Mouse (Mus musculus): Measurements from ENCODE around the gene Zhx3. TPM values are rescaled to one million over a fixed set of nuclear protein-coding genes. Genes with fewer than 3 reads are reported as not detected.

Gene Zhx3
- polyA plus RNA-seq, 1 experiment from 2014 or later: 17.9 TPM

GRCm38 (mm10) chr2:160731839-160732261, 140.9 kb downstream of the Zhx3 start:
- Histone ChIP-seq H3K9ac (peak overlapping the region; percentile 100), H3K27ac (peak overlapping the region; percentile 99), H3K36me3 (replicated peaks; ENCODE audit: control insufficient read depth, insufficient read depth) (peaks cover 17% of the 10 kb centered on the region; the same call in 1 of the 2 replicates), H3K27me3 (ENCODE audit: control insufficient read depth, insufficient read depth, low read length) (no peaks in the 10 kb centered on the region), H3K9me3 (ENCODE audit: control insufficient read depth, low read length) (no peaks in the 10 kb centered on the region), H3K4me2 (replicated peaks) (peak overlapping the region; percentile 88), H3K4me1 (replicated peaks; ENCODE audit: control insufficient read depth, insufficient read depth, low read length) (peaks cover 47% of the 10 kb centered on the region), H3K4me3 (replicated peaks; ENCODE audit: low read length) (peak overlapping the region; percentile 93)
- ATAC-seq (ENCODE audit: low FRiP score): peak; percentile 29
- peak; percentile 54 for DNase-seq (ENCODE audit: low spot score)
- WGBS: under 1% methylated on average over 32 of the region's 32 CpGs

- ATAC-seq (ENCODE audit: low FRiP score): peak; percentile 95
- peak within 1 kb of the TSS; percentile 100 for H3K9ac ChIP-seq
- H3K27me3 ChIP-seq (ENCODE audit: control insufficient read depth, insufficient read depth, low read length): no peaks in the 10 kb centered on the region
- peak within 1 kb of the TSS; percentile 93 for H3K4me3 ChIP-seq (replicated peaks; ENCODE audit: low read length)
- no peaks in the 10 kb centered on the region for H3K9me3 ChIP-seq (ENCODE audit: control insufficient read depth, low read length)
- H3K4me1 ChIP-seq (replicated peaks; ENCODE audit: control insufficient read depth, insufficient read depth, low read length): peaks cover 45% of the 10 kb centered on the region
- DNase-seq (ENCODE audit: low spot score): peak; percentile 93
- under 1% methylated on average over 84 of the region's 99 CpGs for WGBS
- peaks cover 11% of the 10 kb centered on the region; the same call in 1 of the 2 replicates for H3K36me3 ChIP-seq (replicated peaks; ENCODE audit: control insufficient read depth, insufficient read depth)
- H3K27ac ChIP-seq: peak within 1 kb of the TSS; percentile 99
- H3K4me2 ChIP-seq (replicated peaks): peak within 1 kb of the TSS; percentile 88
Observed at GRCm38 (mm10) chr2:160731117-160731838, 141.5 kb downstream of the Zhx3 start, which contains the start of gene Plcg1. TSS of gene Plcg1 (plus strand) at chr2:160731300.

- Histone ChIP-seq H3K36me3 (replicated peaks; ENCODE audit: control insufficient read depth, insufficient read depth) (0 out of 2 replicates have a peak, but pooled peaks cover 10% of the 10 kb centered on the region), H3K4me2 (replicated peaks) (peak overlapping the region; percentile 88), H3K4me3 (replicated peaks; ENCODE audit: low read length) (peak overlapping the region; percentile 93), H3K9ac (peak overlapping the region; percentile 100), H3K27me3 (ENCODE audit: control insufficient read depth, insufficient read depth, low read length) (no peaks in the 10 kb centered on the region), H3K9me3 (ENCODE audit: control insufficient read depth, low read length) (no peaks in the 10 kb centered on the region), H3K27ac (peak overlapping the region; percentile 99), H3K4me1 (replicated peaks; ENCODE audit: control insufficient read depth, insufficient read depth, low read length) (peaks cover 40% of the 10 kb centered on the region)
- DNase-seq (ENCODE audit: low spot score) (no peak), ATAC-seq (ENCODE audit: low FRiP score) (no peak; the same call in 1 of the 2 replicates)
- WGBS: 7% methylated on average over 19 of the region's 19 CpGs
Observed at GRCm38 (mm10) chr2:160730797-160731116, 142.0 kb downstream of the Zhx3 start.

GRCm38 (mm10) chr2:160729851-160730796, 142.7 kb downstream of the Zhx3 start:
- DNase-seq (ENCODE audit: low spot score) (peak; percentile 50), ATAC-seq (ENCODE audit: low FRiP score) (no peak)
- Histone ChIP-seq H3K27ac (peak overlapping the region; percentile 99; the same call in 1 of the 2 replicates), H3K4me1 (replicated peaks; ENCODE audit: control insufficient read depth, insufficient read depth, low read length) (peaks cover 35% of the 10 kb centered on the region), H3K36me3 (replicated peaks; ENCODE audit: control insufficient read depth, insufficient read depth) (peaks cover 14% of the 10 kb centered on the region), H3K9ac (peak overlapping the region; percentile 100), H3K27me3 (ENCODE audit: control insufficient read depth, insufficient read depth, low read length) (no peaks in the 10 kb centered on the region), H3K4me3 (replicated peaks; ENCODE audit: low read length) (peak overlapping the region; percentile 93), H3K9me3 (ENCODE audit: control insufficient read depth, low read length) (no peaks in the 10 kb centered on the region), H3K4me2 (replicated peaks) (peak overlapping the region; percentile 88)
- 33% methylated on average over 17 of the region's 17 CpGs for WGBS

- Histone ChIP-seq H3K36me3 (replicated peaks; ENCODE audit: control insufficient read depth, insufficient read depth) (peaks cover 18% of the 10 kb centered on the region), H3K4me3 (replicated peaks; ENCODE audit: low read length) (no peak overlapping the region), H3K4me1 (replicated peaks; ENCODE audit: control insufficient read depth, insufficient read depth, low read length) (peaks cover 29% of the 10 kb centered on the region), H3K27me3 (ENCODE audit: control insufficient read depth, insufficient read depth, low read length) (no peaks in the 10 kb centered on the region), H3K4me2 (replicated peaks) (no peak overlapping the region), H3K9me3 (ENCODE audit: control insufficient read depth, low read length) (no peaks in the 10 kb centered on the region), H3K27ac (no peak overlapping the region), H3K9ac (no peak overlapping the region)
- DNase-seq (ENCODE audit: low spot score): no peak
- WGBS: 68% methylated on average over 2 of the region's 2 CpGs
- no peak for ATAC-seq (ENCODE audit: low FRiP score)
Observed at GRCm38 (mm10) chr2:160729436-160729835, 143.4 kb downstream of the Zhx3 start.

DNA sequence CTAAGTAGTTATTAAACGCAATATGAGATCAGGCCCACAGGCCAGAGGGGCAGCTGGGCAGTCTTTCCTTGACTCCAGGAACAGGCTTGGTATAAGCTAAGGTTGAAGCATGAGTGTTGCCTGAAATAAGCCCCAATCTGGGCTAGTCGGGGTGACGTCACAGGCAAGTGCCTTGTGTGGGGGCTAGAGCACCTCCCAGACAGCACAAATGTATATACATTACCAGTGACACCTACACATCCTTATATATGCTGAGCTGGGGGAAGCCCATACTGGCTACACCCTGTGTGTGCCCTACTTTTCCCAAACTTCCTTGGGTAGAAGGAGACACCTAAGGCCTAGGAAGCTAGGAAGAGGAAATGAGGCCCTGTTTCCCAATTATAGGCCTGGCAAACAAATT, 143.8 kb downstream of the Zhx3 start:
- Histone ChIP-seq H3K36me3 (replicated peaks; ENCODE audit: control insufficient read depth, insufficient read depth) (peaks cover 20% of the 10 kb centered on the region), H3K4me1 (replicated peaks; ENCODE audit: control insufficient read depth, insufficient read depth, low read length) (peaks cover 24% of the 10 kb centered on the region), H3K27me3 (ENCODE audit: control insufficient read depth, insufficient read depth, low read length) (no peaks in the 10 kb centered on the region), H3K9ac (no peak overlapping the region), H3K9me3 (ENCODE audit: control insufficient read depth, low read length) (no peaks in the 10 kb centered on the region), H3K4me3 (replicated peaks; ENCODE audit: low read length) (no peak overlapping the region), H3K4me2 (replicated peaks) (no peak overlapping the region), H3K27ac (no peak overlapping the region)
- no peak for DNase-seq (ENCODE audit: low spot score)
- ATAC-seq (ENCODE audit: low FRiP score): no peak
- 91% methylated on average over 3 of the region's 3 CpGs for WGBS

DNA sequence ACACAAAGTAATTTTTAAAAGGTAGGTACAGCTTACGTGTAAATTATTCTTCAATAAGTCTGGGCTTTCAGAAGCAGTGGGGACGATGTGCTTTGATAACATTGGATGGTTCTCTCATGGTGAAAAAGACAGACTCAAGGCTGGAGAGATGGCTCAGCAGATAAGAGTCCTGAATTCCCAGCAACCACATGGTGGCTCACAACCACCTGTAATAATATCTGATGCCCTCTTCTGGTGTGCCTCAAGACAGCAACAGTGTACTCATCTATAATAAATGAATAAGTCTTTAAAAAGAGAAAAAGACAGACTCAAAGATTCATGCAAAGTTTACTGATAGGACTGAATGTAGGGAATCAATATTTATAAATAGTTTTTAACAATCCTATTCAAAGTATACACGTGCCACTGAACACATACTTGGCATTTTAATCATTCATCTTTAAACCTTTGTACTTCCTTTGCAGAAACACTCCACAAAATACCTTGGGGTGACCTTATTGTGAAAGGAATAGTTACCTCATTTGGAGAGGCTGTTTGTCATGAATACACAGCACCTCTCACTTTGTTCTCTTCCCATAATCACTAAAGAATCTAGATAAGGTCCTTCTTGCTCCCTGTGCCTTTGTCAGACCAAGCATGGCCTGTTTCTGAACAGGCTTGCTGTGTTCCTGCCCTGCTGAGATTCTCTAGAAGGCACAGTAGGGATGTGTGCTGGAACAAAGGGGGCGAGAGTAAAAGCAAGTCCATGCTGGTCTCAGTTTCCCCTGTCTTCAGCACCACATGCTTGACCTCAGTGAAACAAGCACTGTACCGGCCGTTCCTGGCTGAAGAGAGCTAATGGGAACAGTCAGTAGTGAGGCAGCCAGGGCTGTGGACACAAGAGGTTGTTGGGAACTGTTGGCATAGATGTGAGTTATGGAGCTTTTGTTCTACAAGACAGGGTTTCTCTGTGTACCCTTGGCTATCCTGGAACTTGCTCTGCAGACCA, 146.6 kb downstream of the Zhx3 start:
- H3K36me3 ChIP-seq (replicated peaks; ENCODE audit: control insufficient read depth, insufficient read depth): peaks cover 46% of the 10 kb centered on the region
- no peak overlapping the region for H3K9ac ChIP-seq
- 79% methylated on average over 6 of the region's 6 CpGs for WGBS
- H3K4me2 ChIP-seq (replicated peaks): no peak overlapping the region
- H3K27me3 ChIP-seq (ENCODE audit: control insufficient read depth, insufficient read depth, low read length): no peaks in the 10 kb centered on the region
- 0 out of 2 replicates have a peak, but pooled peaks cover 7% of the 10 kb centered on the region for H3K4me1 ChIP-seq (replicated peaks; ENCODE audit: control insufficient read depth, insufficient read depth, low read length)
- DNase-seq (ENCODE audit: low spot score) (no peak), ATAC-seq (ENCODE audit: low FRiP score) (no peak)
- H3K27ac ChIP-seq: no peak overlapping the region
- H3K9me3 ChIP-seq (ENCODE audit: control insufficient read depth, low read length): no peaks in the 10 kb centered on the region
- H3K4me3 ChIP-seq (replicated peaks; ENCODE audit: low read length): no peak overlapping the region

- H3K4me1 ChIP-seq (replicated peaks; ENCODE audit: control insufficient read depth, insufficient read depth, low read length): no peaks in the 10 kb centered on the region
- peaks cover 61% of the 10 kb centered on the region for H3K36me3 ChIP-seq (replicated peaks; ENCODE audit: control insufficient read depth, insufficient read depth)
- H3K27me3 ChIP-seq (ENCODE audit: control insufficient read depth, insufficient read depth, low read length): no peaks in the 10 kb centered on the region
- no peak for ATAC-seq (ENCODE audit: low FRiP score)
- no peak overlapping the region for H3K4me3 ChIP-seq (replicated peaks; ENCODE audit: low read length)
- 94% methylated on average over 5 of the region's 5 CpGs for WGBS
- H3K4me2 ChIP-seq (replicated peaks): no peak overlapping the region
- DNase-seq (ENCODE audit: low spot score): no peak
- H3K27ac ChIP-seq: no peak overlapping the region
- no peaks in the 10 kb centered on the region for H3K9me3 ChIP-seq (ENCODE audit: control insufficient read depth, low read length)
- no peak overlapping the region for H3K9ac ChIP-seq
Observed at GRCm38 (mm10) chr2:160724536-160724935, 148.3 kb downstream of the Zhx3 start.

Data from hindbrain, embryonic 14.5 days (tissue).